Mouse (Mus musculus): ENCODE data around the gene Ksr1. TPM values are rescaled to one million over a fixed set of nuclear protein-coding genes. Genes with fewer than 3 reads are reported as not detected.
A peak's percentile ranks its signal among the peaks of the same experiment; 100 is the strongest.

Gene Ksr1
- polyA plus RNA-seq, 1 experiment: 28.1 TPM

GRCm38 (mm10) chr11:79095713-79096112, 50.5 kb downstream of the Ksr1 start:
- 91% methylated on average over 2 of the region's 2 CpGs for WGBS
- TF ChIP-seq POLR2A (IDR thresholded peaks at IDR 0.05; ENCODE audit: control insufficient read depth, extremely low read depth, insufficient read depth, low read length, poor library complexity) (no peak), CTCF (IDR thresholded peaks at IDR 0.05; ENCODE audit: borderline replicate concordance, control insufficient read depth, extremely low read depth, insufficient read depth, low read length, poor library complexity) (no peak)
- Histone ChIP-seq H3K27ac (ENCODE audit: control insufficient read depth, insufficient read depth, low read length) (no peak overlapping the region), H3K4me3 (ENCODE audit: control insufficient read depth, insufficient read depth, low read length) (no peak overlapping the region), H3K4me1 (replicated peaks; ENCODE audit: control insufficient read depth, insufficient read depth, low read length) (peaks cover 14% of the 10 kb centered on the region), H3K36me3 (ENCODE audit: control insufficient read depth, insufficient read depth, low read length) (no peaks in the 10 kb centered on the region), H3K27me3 (ENCODE audit: control insufficient read depth, insufficient read depth, low read length) (no peaks in the 10 kb centered on the region)
- no peak for DNase-seq

GRCm38 (mm10) chr11:79094727-79095126, 51.5 kb downstream of the Ksr1 start:
- Histone ChIP-seq H3K36me3 (ENCODE audit: control insufficient read depth, insufficient read depth, low read length) (no peaks in the 10 kb centered on the region), H3K4me1 (replicated peaks; ENCODE audit: control insufficient read depth, insufficient read depth, low read length) (peaks cover 14% of the 10 kb centered on the region), H3K27ac (ENCODE audit: control insufficient read depth, insufficient read depth, low read length) (no peak overlapping the region), H3K4me3 (ENCODE audit: control insufficient read depth, insufficient read depth, low read length) (no peak overlapping the region), H3K27me3 (ENCODE audit: control insufficient read depth, insufficient read depth, low read length) (no peaks in the 10 kb centered on the region)
- TF ChIP-seq POLR2A (IDR thresholded peaks at IDR 0.05; ENCODE audit: control insufficient read depth, extremely low read depth, insufficient read depth, low read length, poor library complexity) (no peak), CTCF (IDR thresholded peaks at IDR 0.05; ENCODE audit: borderline replicate concordance, control insufficient read depth, extremely low read depth, insufficient read depth, low read length, poor library complexity) (no peak)
- no peak for DNase-seq
- 94% methylated on average over 5 of the region's 5 CpGs for WGBS

GRCm38 (mm10) chr11:79093986-79094695, 52.1 kb downstream of the Ksr1 start:
- Histone ChIP-seq H3K36me3 (ENCODE audit: control insufficient read depth, insufficient read depth, low read length) (no peaks in the 10 kb centered on the region), H3K27me3 (ENCODE audit: control insufficient read depth, insufficient read depth, low read length) (no peaks in the 10 kb centered on the region), H3K4me3 (ENCODE audit: control insufficient read depth, insufficient read depth, low read length) (no peak overlapping the region), H3K4me1 (replicated peaks; ENCODE audit: control insufficient read depth, insufficient read depth, low read length) (peaks cover 14% of the 10 kb centered on the region), H3K27ac (ENCODE audit: control insufficient read depth, insufficient read depth, low read length) (no peak overlapping the region)
- TF ChIP-seq POLR2A (IDR thresholded peaks at IDR 0.05; ENCODE audit: control insufficient read depth, extremely low read depth, insufficient read depth, low read length, poor library complexity) (no peak), CTCF (IDR thresholded peaks at IDR 0.05; ENCODE audit: borderline replicate concordance, control insufficient read depth, extremely low read depth, insufficient read depth, low read length, poor library complexity) (no peak)
- DNase-seq: no peak
- WGBS: 88% methylated on average over 10 of the region's 10 CpGs

DNA sequence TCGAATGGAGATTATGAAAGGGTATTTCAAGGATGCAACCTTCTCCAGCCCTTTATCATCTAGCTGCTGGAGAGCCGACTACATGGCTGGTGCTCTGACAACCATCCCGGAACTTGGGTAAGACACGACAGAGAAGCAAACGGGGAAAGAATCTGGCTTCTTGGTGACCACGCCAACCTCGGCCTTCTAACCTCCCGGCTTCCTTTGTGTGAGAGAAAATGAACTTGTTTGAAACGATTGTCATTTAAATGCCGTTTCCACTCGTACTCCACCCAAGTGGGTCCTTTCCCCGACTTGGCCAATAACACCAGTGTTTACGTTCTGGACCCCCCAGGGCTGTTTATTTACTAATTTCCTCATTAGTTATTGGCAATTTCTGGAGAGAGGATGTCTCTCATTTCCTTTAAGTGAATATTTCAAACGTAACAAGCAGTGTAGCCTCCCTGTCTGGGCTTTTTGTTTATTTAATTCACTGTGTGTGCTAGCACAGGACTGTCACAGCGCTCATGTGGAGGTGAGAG, 52.8 kb downstream of the Ksr1 start:
- Histone ChIP-seq H3K4me1 (replicated peaks; ENCODE audit: control insufficient read depth, insufficient read depth, low read length) (peaks cover 17% of the 10 kb centered on the region), H3K27ac (ENCODE audit: control insufficient read depth, insufficient read depth, low read length) (peak overlapping the region; percentile 11; the same call in 1 of the 2 replicates), H3K36me3 (ENCODE audit: control insufficient read depth, insufficient read depth, low read length) (no peaks in the 10 kb centered on the region), H3K27me3 (ENCODE audit: control insufficient read depth, insufficient read depth, low read length) (no peaks in the 10 kb centered on the region), H3K4me3 (ENCODE audit: control insufficient read depth, insufficient read depth, low read length) (no peak overlapping the region)
- no peak for TF ChIP-seq CTCF (IDR thresholded peaks at IDR 0.05; ENCODE audit: borderline replicate concordance, control insufficient read depth, extremely low read depth, insufficient read depth, low read length, poor library complexity)
- no peak for TF ChIP-seq POLR2A (IDR thresholded peaks at IDR 0.05; ENCODE audit: control insufficient read depth, extremely low read depth, insufficient read depth, low read length, poor library complexity)
- no peak for DNase-seq
- 62% methylated on average over 15 of the region's 15 CpGs for WGBS

DNA sequence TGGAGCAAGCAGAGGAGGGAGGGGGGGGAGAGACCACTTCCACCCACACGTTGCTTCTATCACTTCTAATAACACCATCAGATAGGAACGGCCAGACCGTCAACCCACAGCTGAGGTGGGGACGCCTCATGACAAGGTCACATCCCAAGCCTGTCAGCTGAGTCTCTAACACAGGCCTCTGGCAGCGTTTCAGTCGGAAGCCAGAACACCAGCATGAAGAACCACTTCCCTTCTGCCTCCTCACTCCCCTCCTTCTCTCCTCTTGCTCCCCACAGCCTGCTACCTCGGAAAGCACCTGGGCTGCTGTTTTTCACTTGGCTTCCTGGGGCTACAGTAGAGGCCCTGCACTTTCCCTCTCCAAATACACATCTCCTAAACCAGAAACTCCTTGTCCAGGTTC, 53.4 kb downstream of the Ksr1 start:
- DNase-seq: peak; percentile 39
- Histone ChIP-seq H3K27ac (ENCODE audit: control insufficient read depth, insufficient read depth, low read length) (peak overlapping the region; percentile 11; the same call in 1 of the 2 replicates), H3K36me3 (ENCODE audit: control insufficient read depth, insufficient read depth, low read length) (no peaks in the 10 kb centered on the region), H3K4me1 (replicated peaks; ENCODE audit: control insufficient read depth, insufficient read depth, low read length) (peaks cover 23% of the 10 kb centered on the region), H3K27me3 (ENCODE audit: control insufficient read depth, insufficient read depth, low read length) (no peaks in the 10 kb centered on the region), H3K4me3 (ENCODE audit: control insufficient read depth, insufficient read depth, low read length) (no peak overlapping the region)
- TF ChIP-seq POLR2A (IDR thresholded peaks at IDR 0.05; ENCODE audit: control insufficient read depth, extremely low read depth, insufficient read depth, low read length, poor library complexity) (no peak), CTCF (IDR thresholded peaks at IDR 0.05; ENCODE audit: borderline replicate concordance, control insufficient read depth, extremely low read depth, insufficient read depth, low read length, poor library complexity) (no peak)
- WGBS: 5% methylated on average over 7 of the region's 7 CpGs

- H3K4me1 ChIP-seq (replicated peaks; ENCODE audit: control insufficient read depth, insufficient read depth, low read length): peaks cover 26% of the 10 kb centered on the region
- TF ChIP-seq CTCF (IDR thresholded peaks at IDR 0.05; ENCODE audit: borderline replicate concordance, control insufficient read depth, extremely low read depth, insufficient read depth, low read length, poor library complexity) (no peak), POLR2A (IDR thresholded peaks at IDR 0.05; ENCODE audit: control insufficient read depth, extremely low read depth, insufficient read depth, low read length, poor library complexity) (no peak)
- 80% methylated on average over 6 of the region's 6 CpGs for WGBS
- no peaks in the 10 kb centered on the region for H3K27me3 ChIP-seq (ENCODE audit: control insufficient read depth, insufficient read depth, low read length)
- H3K36me3 ChIP-seq (ENCODE audit: control insufficient read depth, insufficient read depth, low read length): no peaks in the 10 kb centered on the region
- DNase-seq: no peak
- no peak overlapping the region for H3K27ac ChIP-seq (ENCODE audit: control insufficient read depth, insufficient read depth, low read length)
- H3K4me3 ChIP-seq (ENCODE audit: control insufficient read depth, insufficient read depth, low read length): no peak overlapping the region
Observed at GRCm38 (mm10) chr11:79092245-79092644, 54.0 kb downstream of the Ksr1 start.
